Mouse (Mus musculus) bone marrow macrophage, adult 2 months (primary cell): Measurements from ENCODE around the gene Susd1.

Experiments
- CTCF ChIP-seq: IDR thresholded peaks from 2 replicates; pipeline ENCODE4 v1.5.1; 2012; ENCODE audit warnings: low read depth, mild to moderate bottlenecking, low read length, moderate library complexity
- POLR2A ChIP-seq: IDR thresholded peaks from 2 replicates; pipeline ENCODE4 v1.6.1; 2012; ENCODE audit warnings: mild to moderate bottlenecking, low read depth, low read length, borderline replicate concordance

DNA sequence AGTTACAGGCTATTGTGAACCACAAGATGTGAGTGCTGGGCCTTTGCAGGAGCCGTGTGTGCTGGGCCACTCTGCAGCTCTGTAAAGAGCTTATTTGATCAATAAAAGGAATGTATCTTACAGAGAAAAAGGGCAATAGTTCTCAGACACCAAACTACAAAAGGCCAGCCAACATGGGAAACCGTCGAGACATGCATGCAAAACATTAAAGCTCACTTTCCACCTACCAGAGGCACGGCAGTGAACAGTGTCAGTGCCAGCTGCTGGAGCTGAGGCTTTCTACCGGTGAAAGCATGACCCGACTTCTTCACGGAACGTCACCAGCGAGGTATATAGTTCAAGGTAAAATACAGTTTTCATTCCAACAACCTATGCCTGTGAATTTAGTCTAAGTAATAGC is 127.8 kb downstream of the Susd1 start:
- no peak for TF ChIP-seq CTCF
- TF ChIP-seq POLR2A = no peak
